Mouse (Mus musculus) heart, postnatal 14 days (tissue): ENCODE measurements around the gene Tuba3a. TPM values are rescaled to one million over a fixed set of nuclear protein-coding genes. Genes with fewer than 3 reads are reported as not detected.
"Not testable (repeated sequence)": the region's sequence is repeated elsewhere in the genome, so short reads cannot be mapped to it uniquely, and the experiment has no call there.

Source experiments
- DNase-seq, 2 experiments: peaks; one replicate each; pipeline ENCODE4 v3.0.0; 2021 to 2022
- intact Hi-C: fragments of 180-260 bp; cut with DNase I; formaldehyde crosslinking; loops from one replicate; pipeline ENCODE4 v1.15.1; 2025
- total RNA-seq, 2 experiments: library from RNA; stranded (reverse); gene quantifications; 2 replicates each; pipeline ENCODE4 v1.2.3; 2021

The Tuba3a gene
- total RNA-seq, 2 experiments from 2014 or later = not detected

- DNase-seq = no peak
- intact Hi-C loops = no loop called here
Measured at GRCm38 (mm10) chr6:125309406-125309805, 23.6 kb upstream of the Tuba3a start.

DNA sequence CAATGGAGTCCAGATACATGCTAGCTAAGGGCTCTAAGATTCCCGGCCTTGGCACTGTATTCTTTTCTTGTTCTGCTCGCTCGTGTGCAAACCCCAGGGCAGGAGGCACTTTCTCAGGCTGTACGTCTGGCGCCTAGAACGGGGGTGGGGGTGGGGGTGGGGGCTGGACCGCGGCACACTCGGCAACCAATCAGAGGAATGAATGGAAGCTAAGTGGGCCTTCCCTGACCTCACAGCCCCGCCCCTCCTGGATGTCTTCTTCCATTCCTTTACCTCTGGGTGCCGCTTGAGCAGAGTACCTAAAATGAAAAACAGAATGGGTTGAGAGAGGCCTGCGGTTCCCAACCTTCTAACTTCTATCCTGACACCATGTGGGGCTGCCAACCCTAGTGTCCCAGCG is 23.1 kb upstream of the Tuba3a start:
- intact Hi-C loops = no loop called here
- DNase-seq = no peak

- intact Hi-C loops = no loop called here
- DNase-seq = no peak
Measured at GRCm38 (mm10) chr6:125307091-125307490, 21.2 kb upstream of the Tuba3a start.

- no peak for DNase-seq
- intact Hi-C loops = no loop called here
Measured at GRCm38 (mm10) chr6:125305465-125305864, 19.6 kb upstream of the Tuba3a start.

GRCm38 (mm10) chr6:125304408-125304807 is 18.6 kb upstream of the Tuba3a start:
- DNase-seq, intact Hi-C loops: not testable (repeated sequence)

GRCm38 (mm10) chr6:125303242-125303641 is 17.4 kb upstream of the Tuba3a start:
- intact Hi-C loops = no loop called here
- DNase-seq = no peak

- no peak for DNase-seq
Measured at GRCm38 (mm10) chr6:125302231-125302982, 16.6 kb upstream of the Tuba3a start.

DNA sequence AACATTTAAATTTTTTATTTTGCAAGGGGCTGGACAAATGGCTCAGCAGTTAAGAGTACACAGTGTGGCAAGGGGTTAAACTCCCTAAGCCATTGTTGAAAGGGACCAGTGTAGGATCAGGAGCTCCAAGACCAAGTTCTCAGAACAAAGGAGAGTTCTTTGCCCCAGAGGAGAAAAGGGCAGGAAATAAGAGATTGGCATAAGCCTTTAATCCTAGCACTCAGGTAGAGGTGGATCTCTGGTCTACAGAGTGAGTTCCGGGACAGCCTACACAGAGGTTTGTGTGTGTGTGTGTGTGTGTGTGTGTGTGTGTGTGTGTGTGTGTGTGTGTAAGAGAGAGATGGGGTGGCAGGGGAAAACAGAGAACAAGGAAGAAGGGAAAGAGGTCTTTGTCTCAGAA is 15.1 kb upstream of the Tuba3a start:
- DNase-seq = no peak
- intact Hi-C loops = no loop called here

More at GRCm38 (mm10) chr6:125302231-125302982, 16.6 kb upstream of the Tuba3a start:
- intact Hi-C loops = no loop called here

GRCm38 (mm10) chr6:125297149-125297820 is 11.4 kb upstream of the Tuba3a start:
- no peak for DNase-seq
- intact Hi-C loops = no loop called here

DNA sequence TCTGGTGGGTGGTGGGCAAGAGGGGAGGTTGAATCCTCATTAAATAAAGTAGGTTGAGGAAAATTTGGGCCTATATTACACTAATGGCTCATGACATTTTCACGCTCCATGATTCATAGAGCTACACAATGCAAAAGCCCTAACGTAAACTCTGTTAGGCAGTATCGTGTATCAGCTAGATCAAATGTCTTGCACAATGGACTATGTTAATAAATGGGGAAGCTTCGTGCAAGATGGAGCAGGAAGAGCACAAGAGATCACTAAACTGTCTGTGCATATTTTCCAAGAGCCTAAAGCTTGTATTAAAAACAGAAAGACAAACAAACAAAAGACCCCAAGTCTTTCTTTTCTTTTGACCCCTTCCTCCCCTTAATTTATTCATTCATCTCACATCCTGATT is 8.2 kb upstream of the Tuba3a start:
- intact Hi-C loops = no loop called here
- no peak for DNase-seq

DNA sequence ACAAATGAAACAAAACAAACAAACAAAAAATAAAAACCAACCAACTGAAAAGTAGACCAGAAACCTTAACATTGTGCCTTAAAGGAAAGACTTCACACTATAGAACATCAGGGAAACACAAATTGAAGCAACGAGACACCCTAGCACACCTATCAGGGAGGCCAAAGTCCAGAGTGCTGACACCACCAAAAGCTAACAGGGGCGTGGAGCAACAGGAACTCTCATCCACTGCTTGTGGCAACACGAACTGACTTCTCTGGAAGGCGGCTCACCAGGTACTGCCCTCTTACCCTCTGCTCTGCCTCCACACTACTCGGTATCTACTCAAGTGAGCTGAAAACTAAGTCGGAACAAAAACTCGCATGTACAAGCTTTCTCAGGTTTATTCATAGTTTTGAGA is 6.4 kb upstream of the Tuba3a start:
- no peak for DNase-seq
- intact Hi-C loops = no loop called here

- no peak for DNase-seq
- intact Hi-C loops = no loop called here
Measured at GRCm38 (mm10) chr6:125291329-125291728, 5.5 kb upstream of the Tuba3a start.

GRCm38 (mm10) chr6:125288730-125289129 is 2.9 kb upstream of the Tuba3a start:
- no peak for DNase-seq
- intact Hi-C loops = no loop called here

GRCm38 (mm10) chr6:125286944-125287343 is 1.1 kb upstream of the Tuba3a start:
- no peak for DNase-seq
- intact Hi-C loops = no loop called here

- no peak for DNase-seq
- intact Hi-C loops = no loop called here
Measured at GRCm38 (mm10) chr6:125284751-125285150, 1.1 kb downstream of the Tuba3a start.

GRCm38 (mm10) chr6:125284250-125284649 is 1.6 kb downstream of the Tuba3a start:
- DNase-seq = no peak
- intact Hi-C loops = no loop called here

GRCm38 (mm10) chr6:125282721-125283120 is 3.1 kb downstream of the Tuba3a start:
- intact Hi-C loops, DNase-seq: not testable (repeated sequence)

GRCm38 (mm10) chr6:125279729-125280128 is 6.1 kb downstream of the Tuba3a start:
- no peak for DNase-seq
- intact Hi-C loops = loop anchor here (5.0 to 10.0 kb wide), 2 partner anchors 48 to 325 kb away; no protein-coding TSS in a partner anchor

GRCm38 (mm10) chr6:125274841-125275563 is 10.8 kb downstream of the Tuba3a start:
- DNase-seq = peak; percentile 50 to 64

GRCm38 (mm10) chr6:125272228-125272785 is 13.5 kb downstream of the Tuba3a start:
- no peak for DNase-seq
- intact Hi-C loops = loop anchor here (5.0 to 10.0 kb wide), 3 partner anchors 125 to 332 kb away; partner anchors contain the start of genes Acrbp and Iffo1

More at GRCm38 (mm10) chr6:125274841-125275563, 10.8 kb downstream of the Tuba3a start:
- intact Hi-C loops = loop anchor here (1.0 to 10.0 kb wide), 5 partner anchors 52 to 330 kb away; partner anchors contain the start of genes Acrbp and Iffo1
